Mouse (Mus musculus) gastrocnemius, adult 18-20 months (tissue): Measurements from ENCODE around the gene Pan3. TPM values are rescaled to one million over a fixed set of nuclear protein-coding genes. Genes with fewer than 3 reads are reported as not detected.

Experiments used
- DNase-seq: peaks from one replicate; pipeline ENCODE4 v3.0.0; 2021; ENCODE audit warnings: low spot score
- total RNA-seq, 2 experiments: library from RNA; stranded (reverse); gene quantifications; 2 replicates each; pipeline ENCODE4 v1.2.3; 2021

Gene Pan3
- total RNA-seq, 2 experiments from 2014 or later = 19.4 to 20.0 TPM

GRCm38 (mm10) chr5:147430936-147431839, 1.2 kb downstream of the Pan3 start:
- peak; percentile 47 for DNase-seq

- DNase-seq = no peak
Observed at GRCm38 (mm10) chr5:147432927-147433326, 3.0 kb downstream of the Pan3 start.

DNA sequence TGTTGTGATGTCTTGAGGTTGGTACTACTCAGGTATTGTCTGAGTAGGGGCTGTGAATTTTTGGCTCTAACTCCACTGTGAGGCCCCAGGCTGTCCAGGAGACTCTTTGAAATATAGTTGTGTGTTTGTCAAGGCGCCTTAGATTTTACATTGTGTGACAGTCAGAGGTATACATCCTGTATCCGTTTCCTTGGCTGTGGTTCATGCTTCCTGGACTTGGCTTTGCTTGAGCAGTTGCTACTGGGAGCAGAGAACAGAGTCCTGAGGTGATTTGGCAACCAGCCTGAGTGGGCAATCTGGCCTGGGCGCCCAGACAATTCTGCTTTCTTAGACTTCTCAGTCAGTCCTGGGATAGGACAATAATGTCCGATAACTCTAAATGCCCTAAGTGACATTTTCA, 5.3 kb downstream of the Pan3 start:
- no peak for DNase-seq

- no peak for DNase-seq
Observed at GRCm38 (mm10) chr5:147435751-147436150, 5.8 kb downstream of the Pan3 start.

- DNase-seq = no peak
Observed at GRCm38 (mm10) chr5:147436491-147436890, 6.5 kb downstream of the Pan3 start.

GRCm38 (mm10) chr5:147440996-147441507, 11.1 kb downstream of the Pan3 start:
- no peak for DNase-seq

GRCm38 (mm10) chr5:147441979-147442378, 12.0 kb downstream of the Pan3 start:
- DNase-seq = no peak

- DNase-seq = no peak
Observed at GRCm38 (mm10) chr5:147442741-147443140, 12.8 kb downstream of the Pan3 start.

DNA sequence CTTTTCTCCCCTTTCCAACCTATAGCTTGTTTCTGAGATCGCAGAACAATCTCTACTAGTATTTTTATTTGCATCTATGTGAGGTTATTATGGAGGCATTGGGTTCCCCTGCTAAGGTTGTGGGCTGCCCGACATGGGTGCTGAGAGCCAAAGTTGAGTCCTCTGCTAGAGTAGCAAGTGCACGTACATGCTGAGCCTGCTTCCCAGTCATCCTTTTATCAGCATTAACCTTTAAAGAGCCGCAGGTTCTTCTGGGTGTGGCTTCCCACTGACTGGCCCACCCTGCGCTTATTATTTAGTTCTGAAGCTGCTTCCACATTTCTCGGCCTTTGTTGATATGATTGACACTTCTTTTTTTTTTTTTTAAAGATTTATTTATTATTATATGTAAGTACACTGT, 14.3 kb downstream of the Pan3 start:
- no peak for DNase-seq

DNA sequence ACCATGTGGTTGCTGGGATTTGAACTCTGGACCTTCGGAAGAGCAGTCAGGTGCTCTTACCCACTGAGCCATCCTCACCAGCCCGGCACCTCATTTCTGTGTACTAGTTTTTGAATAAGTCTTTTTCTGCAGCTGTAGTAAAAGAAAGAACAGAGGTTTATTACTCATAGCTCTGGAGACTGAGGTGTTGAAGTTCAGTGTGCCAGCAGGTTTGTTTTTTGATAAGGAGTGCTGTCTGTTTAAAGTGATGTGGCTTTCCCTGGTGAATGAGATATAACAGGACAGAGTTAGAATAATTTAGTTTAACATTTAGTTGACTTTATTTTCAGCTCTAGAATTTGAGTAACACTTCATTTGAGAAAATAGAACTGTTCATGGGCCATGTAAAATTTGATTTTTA, 14.8 kb downstream of the Pan3 start:
- DNase-seq = no peak

DNA sequence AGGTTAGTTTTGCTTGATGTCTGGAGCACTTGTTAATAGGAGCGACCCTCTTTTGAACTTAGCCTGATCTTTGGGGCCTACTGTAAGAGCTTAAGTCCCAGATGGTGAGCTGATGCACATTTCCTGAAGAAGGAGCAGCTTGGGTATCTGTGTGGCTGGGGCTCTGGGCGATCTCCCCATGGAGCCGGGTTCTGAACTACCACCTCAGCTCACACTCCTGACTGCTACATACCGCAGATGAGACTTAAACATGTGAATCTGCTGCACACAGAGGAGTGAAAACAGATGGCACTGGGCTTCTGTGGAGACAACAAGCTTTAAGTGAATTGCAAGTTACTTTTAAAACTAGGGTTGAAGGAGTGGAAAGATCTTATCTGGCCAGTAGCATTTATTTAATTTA, 15.3 kb downstream of the Pan3 start:
- DNase-seq = no peak

DNA sequence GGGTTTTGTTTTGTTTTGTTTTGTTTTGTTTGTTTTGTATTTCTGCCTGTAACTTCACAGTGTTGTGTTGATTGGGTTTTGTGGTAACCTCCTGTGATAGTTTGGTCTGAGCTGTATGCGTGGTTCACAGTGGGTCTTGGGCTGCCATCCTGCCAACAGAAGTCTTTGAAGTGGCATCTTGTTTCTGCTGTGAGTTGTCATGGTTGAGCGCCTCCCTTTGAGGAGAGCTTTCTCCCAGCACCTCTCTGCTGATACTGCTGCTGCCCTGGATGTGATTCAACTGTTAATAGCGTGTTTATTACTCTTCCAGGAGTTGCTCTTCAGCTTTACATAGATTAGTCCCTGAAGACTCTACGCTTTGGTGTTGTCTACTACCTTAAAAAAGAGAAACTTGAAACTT, 18.6 kb downstream of the Pan3 start:
- no peak for DNase-seq

DNA sequence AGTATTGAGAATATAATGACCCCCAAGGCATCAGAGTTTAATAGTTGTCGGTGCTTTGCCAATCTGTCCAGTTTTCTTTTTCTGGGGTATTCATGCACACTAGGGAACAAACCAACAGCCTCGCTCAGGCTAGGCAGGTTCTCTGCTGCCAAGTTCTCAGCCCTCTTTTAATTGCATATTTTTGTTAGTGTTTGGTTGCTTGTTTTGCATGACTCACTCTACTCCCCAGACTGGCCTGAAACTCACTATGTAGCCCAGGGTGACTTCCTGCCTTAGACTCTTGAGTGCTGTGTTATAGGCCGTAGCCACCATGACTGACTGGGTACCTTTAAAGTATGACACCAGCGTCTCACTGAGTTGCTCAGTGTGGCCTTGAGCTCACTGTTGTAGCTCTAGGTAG, 19.0 kb downstream of the Pan3 start:
- DNase-seq = no peak

DNA sequence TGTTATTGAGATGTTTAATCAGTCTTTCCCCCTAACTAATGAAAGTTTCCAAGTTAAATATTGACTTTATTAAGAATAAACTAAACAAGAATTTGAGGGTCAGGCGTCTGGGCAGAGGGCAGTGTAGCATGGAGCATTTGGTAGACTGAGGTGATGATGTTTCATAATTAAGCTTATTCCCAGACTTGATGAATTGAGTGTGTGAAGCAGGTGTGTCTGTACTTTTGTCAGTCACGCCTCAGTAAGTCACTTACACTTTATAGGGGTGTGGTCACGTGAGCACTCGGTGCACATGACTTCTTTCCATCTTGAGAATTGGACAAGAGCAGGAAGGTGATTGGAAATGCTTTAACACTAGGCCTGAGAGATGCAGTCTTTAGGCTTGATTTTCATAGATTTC, 26.5 kb downstream of the Pan3 start:
- no peak for DNase-seq

DNA sequence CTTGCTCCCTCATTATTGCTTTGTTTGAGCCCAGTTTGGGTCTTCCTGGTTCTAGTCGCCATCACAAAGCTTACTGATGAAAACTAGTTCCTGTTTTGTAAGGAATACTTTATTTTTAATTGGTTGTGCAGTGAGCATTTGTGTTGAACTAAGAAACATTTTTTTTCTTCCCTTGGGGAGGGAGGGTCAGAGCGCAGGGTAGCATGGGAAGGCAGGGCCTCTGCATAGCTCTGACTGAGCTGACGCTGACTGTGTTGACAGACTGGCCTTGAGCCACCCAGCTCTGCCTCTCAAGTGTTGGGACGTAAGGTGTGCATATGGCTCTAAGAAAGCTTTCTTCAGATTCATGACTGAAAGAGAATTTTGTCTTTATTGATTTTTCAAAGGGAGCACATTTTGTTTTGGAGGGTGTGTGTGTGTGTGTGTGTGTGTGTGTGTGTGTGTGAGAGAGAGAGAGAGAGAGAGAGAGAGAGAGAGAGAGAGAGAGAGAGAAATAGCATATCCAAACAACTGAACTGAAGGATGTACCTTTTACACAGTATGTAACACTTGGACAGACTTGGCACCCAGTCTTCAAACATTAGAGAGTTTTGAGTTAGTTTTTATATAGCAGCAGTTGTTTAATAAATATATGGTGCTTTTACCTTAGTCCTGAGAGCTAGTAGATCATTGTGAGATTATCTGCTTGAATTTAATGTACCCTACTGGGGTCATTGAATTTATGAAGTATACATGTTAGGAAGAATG, 30.0 kb downstream of the Pan3 start:
- DNase-seq = no peak

- DNase-seq = no peak
Observed at GRCm38 (mm10) chr5:147463251-147463650, 33.3 kb downstream of the Pan3 start.

DNA sequence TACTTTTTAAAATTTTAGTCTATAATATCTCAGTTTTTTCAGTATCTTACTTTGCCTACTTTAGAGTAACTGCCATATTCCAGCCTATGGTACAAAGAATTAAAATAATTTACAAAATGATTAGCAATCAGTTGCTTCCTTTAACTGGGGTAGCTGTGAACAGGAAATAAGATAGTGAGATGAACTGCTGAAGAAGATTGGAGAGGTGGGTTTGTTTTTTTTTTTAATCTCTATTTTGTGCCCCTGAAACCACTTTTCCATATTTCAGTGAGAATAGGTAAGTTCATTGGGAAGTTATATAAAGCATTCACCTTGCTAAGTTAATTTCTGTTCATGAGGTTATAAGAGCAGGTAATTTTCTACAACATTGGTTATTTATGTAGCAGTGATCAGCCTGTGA, 36.4 kb downstream of the Pan3 start:
- no peak for DNase-seq

- no peak for DNase-seq
Observed at GRCm38 (mm10) chr5:147471163-147471562, 41.2 kb downstream of the Pan3 start.

DNA sequence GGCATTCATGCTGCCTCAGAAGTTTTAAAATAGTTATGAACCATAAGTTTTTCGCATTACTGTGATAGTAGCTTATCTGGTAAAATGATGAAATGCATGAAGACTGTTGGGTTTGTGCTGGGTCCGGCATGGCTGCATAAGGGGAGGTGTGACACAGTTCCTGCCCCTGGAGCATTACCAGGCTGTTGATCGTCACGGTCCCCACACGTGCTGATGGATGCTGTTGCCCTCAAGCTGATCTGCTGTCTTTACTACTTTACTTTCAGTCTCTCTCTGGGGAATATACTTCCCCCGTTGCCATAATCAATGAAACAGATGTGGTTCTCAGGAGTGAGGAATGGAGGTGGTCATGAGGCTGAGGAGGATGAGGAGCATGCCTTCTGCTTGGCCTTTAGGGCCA, 43.1 kb downstream of the Pan3 start:
- DNase-seq = no peak

DNA sequence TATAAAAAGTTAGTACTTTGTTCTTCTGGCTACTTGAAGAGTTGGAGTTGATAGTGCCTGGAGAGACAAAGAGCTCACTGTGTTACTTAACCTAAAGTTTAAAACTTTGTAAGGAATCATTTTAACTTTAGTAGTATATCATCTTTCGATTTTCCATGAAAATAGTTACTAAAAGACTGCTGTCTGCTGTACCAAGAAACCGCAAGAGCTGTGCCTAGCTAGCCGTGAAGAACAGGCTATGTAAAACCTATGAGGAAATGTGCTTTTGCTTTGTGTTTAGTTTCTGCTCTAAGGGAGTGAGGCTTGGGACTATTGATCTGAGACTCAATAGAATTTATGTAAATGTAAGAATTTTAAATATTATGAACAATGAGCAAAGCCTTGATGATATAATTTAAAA, 43.9 kb downstream of the Pan3 start:
- DNase-seq = no peak

DNA sequence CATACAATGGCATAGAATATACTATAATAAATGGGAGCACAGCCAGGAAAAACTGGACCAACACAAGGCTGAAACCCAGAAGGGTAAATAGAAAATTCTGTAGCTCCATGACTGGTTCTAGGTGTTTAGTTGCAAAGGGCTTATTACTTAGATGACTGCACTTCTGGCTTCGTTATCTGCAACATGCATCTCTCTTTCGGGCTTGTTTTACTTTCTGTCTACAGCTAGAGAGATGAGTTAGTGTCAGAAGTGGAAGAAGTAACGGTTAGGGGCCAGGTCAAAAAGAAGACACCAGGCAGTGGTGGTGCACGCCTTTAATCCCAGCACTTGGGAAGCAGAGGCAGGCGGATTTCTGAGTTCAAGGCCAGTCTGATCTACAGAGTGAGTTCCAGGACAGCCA, 46.1 kb downstream of the Pan3 start:
- no peak for DNase-seq

- DNase-seq = no peak
Observed at GRCm38 (mm10) chr5:147477106-147477505, 47.1 kb downstream of the Pan3 start.

- no peak for DNase-seq
Observed at GRCm38 (mm10) chr5:147479341-147479740, 49.4 kb downstream of the Pan3 start.
